Mouse (Mus musculus) intestine, embryonic 14.5 days (tissue): ENCODE measurements around the gene Abl1. TPM values are rescaled to one million over a fixed set of nuclear protein-coding genes. Genes with fewer than 3 reads are reported as not detected.

Experiments
- ATAC-seq: fragments of 200-750 bp; cut with Nextera tagmentation; replicated peaks from 2 replicates; pipeline ENCODE4 v1.8.0; 2017; ENCODE audit warnings: low read depth, moderate number of reproducible peaks, moderate TSS enrichment, moderate library complexity; ENCODE audit not compliant: low FRiP score, low TSS enrichment
- DNase-seq: peaks from one replicate; pipeline ENCODE4 v3.0.0-alpha.2; 2018; ENCODE audit warnings: low spot score
- H3K27ac ChIP-seq: fragments of 300-500 bp; sonication (generic); 2 replicates; pipeline ENCODE4 v1.5.1; 2014; ENCODE audit warnings: low read depth, mild to moderate bottlenecking, control low read depth
- H3K27me3 ChIP-seq: fragments of 300-500 bp; sonication (generic); replicated peaks from 2 replicates; pipeline ENCODE4 v1.6.1; 2014; ENCODE audit warnings: low read length, control low read depth; ENCODE audit not compliant: control insufficient read depth, insufficient read depth
- H3K36me3 ChIP-seq: fragments of 300-500 bp; sonication (generic); 2 replicates; pipeline ENCODE4 v1.6.1; 2014; ENCODE audit warnings: low read length, control low read depth; ENCODE audit not compliant: control insufficient read depth, insufficient read depth
- H3K4me1 ChIP-seq: fragments of 300-500 bp; sonication (generic); replicated peaks from 2 replicates; pipeline ENCODE4 v1.6.1; 2014; ENCODE audit warnings: low read length, control low read depth, mixed read lengths; ENCODE audit not compliant: control insufficient read depth, insufficient read depth
- H3K4me2 ChIP-seq: fragments of 300-500 bp; sonication (generic); 2 replicates; pipeline ENCODE4 v1.6.1; 2014; ENCODE audit warnings: low read length
- H3K4me3 ChIP-seq: fragments of 300-500 bp; sonication (generic); 2 replicates; pipeline ENCODE4 v1.5.1; 2014; ENCODE audit warnings: low read depth, low read length, control low read depth, mixed read lengths
- H3K9ac ChIP-seq: fragments of 300-500 bp; sonication (generic); 2 replicates; pipeline ENCODE4 v1.6.1; 2014; ENCODE audit warnings: mild to moderate bottlenecking, low read length
- H3K9me3 ChIP-seq: fragments of 300-500 bp; sonication (generic); 2 replicates; pipeline ENCODE4 v1.6.1; 2016; ENCODE audit warnings: low read length, control low read depth; ENCODE audit not compliant: control insufficient read depth
- WGBS: fragments of 180-500 bp; shearing (Covaris S2); extraction: QIAGEN DNeasy Blood & Tissue Kit; methylation state at CpG from one replicate; pipeline ENCODE4 v1.1.7; 2014; 5-methylcytosine and 5-hydroxymethylcytosine counted together
- polyA plus RNA-seq: library from polyadenylated mRNA; unstranded; fragments of >200 nt; fragmentation: Nextera tagmentation; extraction: Ambion mirVana; gene quantifications from 2 replicates; pipeline ENCODE4 v1.2.1, GENCODE M21; 2014

Abl1 gene
- polyA plus RNA-seq, 1 experiment from 2014 or later = 48.1 TPM

DNA sequence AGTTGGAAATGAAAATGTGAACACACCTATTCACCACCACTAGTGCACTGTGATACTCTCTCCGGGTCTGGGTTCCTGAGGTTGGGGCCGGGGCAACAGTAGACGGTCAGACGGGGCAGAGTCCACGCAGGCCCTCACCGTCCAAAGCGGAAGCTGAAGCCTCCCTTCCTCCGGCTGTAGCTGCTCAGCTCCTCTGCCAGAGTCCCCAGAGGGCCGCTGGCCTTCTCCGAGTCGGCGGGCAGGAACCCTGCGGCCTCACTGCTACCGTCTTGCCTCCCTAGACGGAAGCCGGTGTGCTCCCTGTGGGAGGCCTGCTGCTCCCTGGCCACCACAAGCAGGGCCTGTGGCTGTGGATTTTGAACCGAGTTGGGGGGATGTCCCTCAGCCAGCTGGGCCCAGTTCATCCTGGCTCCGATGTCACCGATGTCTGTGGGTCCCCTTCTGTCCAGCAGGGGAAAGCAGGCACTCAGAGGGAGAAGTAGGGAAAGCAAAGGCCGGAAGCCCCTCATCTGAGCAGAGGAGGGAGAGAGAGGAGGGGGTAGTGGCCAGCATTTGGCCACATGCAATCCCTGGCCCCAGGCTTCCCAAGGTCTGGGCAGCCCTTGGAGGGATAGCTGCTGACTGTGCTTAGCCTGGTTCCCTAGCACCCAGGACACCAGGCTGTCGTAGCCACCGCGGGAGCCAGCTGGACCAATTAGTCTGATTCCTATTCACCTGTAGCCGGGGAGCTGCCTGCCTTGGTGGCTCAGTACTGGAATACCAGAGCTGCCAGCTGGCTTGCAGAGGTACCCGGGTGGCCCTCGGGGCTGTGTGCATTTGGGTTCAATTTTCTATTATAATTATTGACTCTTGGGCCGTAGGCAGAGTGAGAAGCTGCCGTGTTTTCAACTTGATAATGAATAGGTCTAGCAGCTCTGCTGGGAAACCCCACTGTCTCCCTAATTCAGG, 120.5 kb downstream of the Abl1 start:
- Histone ChIP-seq H3K9ac (no peak overlapping the region; the same call in 1 of the 2 replicates), H3K27me3 (no peaks in the 10 kb centered on the region), H3K4me2 (no peak overlapping the region), H3K4me3 (no peak overlapping the region), H3K36me3 (peaks cover 18% of the 10 kb centered on the region), H3K27ac (no peak overlapping the region), H3K4me1 (0 out of 2 replicates have a peak, but pooled peaks cover 2% of the 10 kb centered on the region), H3K9me3 (no peaks in the 10 kb centered on the region)
- WGBS = 53% methylated on average over 28 of the region's 28 CpGs
- no peak for DNase-seq
- no peak for ATAC-seq

- Histone ChIP-seq H3K4me3 (no peak overlapping the region), H3K36me3 (peaks cover 11% of the 10 kb centered on the region), H3K27me3 (no peaks in the 10 kb centered on the region), H3K9me3 (no peaks in the 10 kb centered on the region), H3K4me1 (0 out of 2 replicates have a peak, but pooled peaks cover 2% of the 10 kb centered on the region), H3K27ac (no peak overlapping the region), H3K4me2 (no peak overlapping the region), H3K9ac (no peak overlapping the region)
- ATAC-seq = no peak
- WGBS = 56% methylated on average over 2 of the region's 2 CpGs
- no peak for DNase-seq
Measured at GRCm38 (mm10) chr2:31809358-31809740, 121.2 kb downstream of the Abl1 start.

GRCm38 (mm10) chr2:31810444-31810843, 122.3 kb downstream of the Abl1 start, which contains the start of gene Qrfp:
TSS of gene Qrfp (minus strand) at chr2:31810580.
- Histone ChIP-seq H3K9ac (no peak within 1 kb of the TSS), H3K27ac (no peak within 1 kb of the TSS), H3K4me1 (0 out of 2 replicates have a peak, but pooled peaks cover 2% of the 10 kb centered on the region), H3K4me2 (no peak within 1 kb of the TSS), H3K9me3 (no peaks in the 10 kb centered on the region), H3K36me3 (peaks cover 8% of the 10 kb centered on the region; the same call in 1 of the 2 replicates), H3K27me3 (no peaks in the 10 kb centered on the region), H3K4me3 (no peak within 1 kb of the TSS)
- DNase-seq (no peak), ATAC-seq (no peak)
- 49% methylated on average over 12 of the region's 12 CpGs for WGBS

GRCm38 (mm10) chr2:31811086-31811958, 123.1 kb downstream of the Abl1 start:
- 0 out of 2 replicates have a peak, but pooled peaks cover 2% of the 10 kb centered on the region for H3K4me1 ChIP-seq
- H3K9me3 ChIP-seq = no peaks in the 10 kb centered on the region
- no peaks in the 10 kb centered on the region for H3K27me3 ChIP-seq
- 76% methylated on average over 14 of the region's 14 CpGs for WGBS
- no peak overlapping the region for H3K4me2 ChIP-seq
- no peak overlapping the region for H3K27ac ChIP-seq
- DNase-seq (no peak), ATAC-seq (no peak)
- no peak overlapping the region for H3K4me3 ChIP-seq
- H3K9ac ChIP-seq = no peak overlapping the region
- H3K36me3 ChIP-seq = 0 out of 2 replicates have a peak, but pooled peaks cover 3% of the 10 kb centered on the region

GRCm38 (mm10) chr2:31813641-31814040, 125.5 kb downstream of the Abl1 start:
- 86% methylated on average over 4 of the region's 4 CpGs for WGBS
- H3K27me3 ChIP-seq = no peaks in the 10 kb centered on the region
- no peak overlapping the region for H3K4me3 ChIP-seq
- ATAC-seq (no peak), DNase-seq (no peak)
- no peak overlapping the region for H3K27ac ChIP-seq
- H3K4me1 ChIP-seq = 0 out of 2 replicates have a peak, but pooled peaks cover 2% of the 10 kb centered on the region
- H3K4me2 ChIP-seq = no peak overlapping the region
- H3K9me3 ChIP-seq = no peaks in the 10 kb centered on the region
- no peak overlapping the region for H3K9ac ChIP-seq
- H3K36me3 ChIP-seq = no peaks in the 10 kb centered on the region

- H3K9ac ChIP-seq = no peak overlapping the region
- no peaks in the 10 kb centered on the region for H3K9me3 ChIP-seq
- no peak overlapping the region for H3K27ac ChIP-seq
- no peaks in the 10 kb centered on the region for H3K36me3 ChIP-seq
- no peak overlapping the region for H3K4me3 ChIP-seq
- no peak overlapping the region for H3K4me2 ChIP-seq
- WGBS = 71% methylated on average over 7 of the region's 7 CpGs
- ATAC-seq (no peak), DNase-seq (no peak)
- H3K27me3 ChIP-seq = no peaks in the 10 kb centered on the region
- H3K4me1 ChIP-seq = no peaks in the 10 kb centered on the region
Measured at GRCm38 (mm10) chr2:31814699-31815098, 126.5 kb downstream of the Abl1 start.

DNA sequence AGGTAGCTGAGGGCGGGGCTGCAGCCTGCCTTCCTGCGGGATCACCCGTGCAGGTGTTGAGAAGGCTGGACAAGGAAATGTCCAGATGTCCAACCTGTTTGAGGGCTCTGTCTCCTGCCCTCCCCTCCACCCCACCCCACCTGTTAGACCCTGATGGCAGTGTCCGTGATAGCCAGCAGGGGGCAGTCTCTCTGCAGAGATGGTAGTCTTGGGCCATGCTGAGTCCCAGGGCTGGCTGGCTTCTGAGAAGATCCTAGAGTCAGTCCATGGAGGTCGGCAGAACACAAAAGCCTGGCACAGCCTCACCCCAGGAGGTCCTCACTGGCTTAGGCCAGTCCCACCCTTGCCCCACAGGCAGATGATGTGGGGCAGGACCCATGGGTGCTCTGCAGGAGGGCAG, 127.2 kb downstream of the Abl1 start:
- H3K27me3 ChIP-seq = no peaks in the 10 kb centered on the region
- 25% methylated on average over 5 of the region's 5 CpGs for WGBS
- no peaks in the 10 kb centered on the region for H3K9me3 ChIP-seq
- H3K4me1 ChIP-seq = no peaks in the 10 kb centered on the region
- peak; percentile 70 for DNase-seq
- H3K36me3 ChIP-seq = no peaks in the 10 kb centered on the region
- H3K27ac ChIP-seq = no peak overlapping the region
- no peak overlapping the region for H3K4me3 ChIP-seq
- H3K9ac ChIP-seq = no peak overlapping the region
- no peak overlapping the region for H3K4me2 ChIP-seq
- ATAC-seq = no peak; the same call in 1 of the 2 replicates
